Mouse (Mus musculus) testis, postnatal 10 days (tissue): ENCODE data around the gene Soga3.
A peak's percentile ranks its signal among the peaks of the same experiment; 100 is the strongest.

Experiments used
- DNase-seq: peaks from one replicate; pipeline ENCODE4 v3.0.0; 2021; ENCODE audit warnings: low spot score

Gene Soga3

DNA sequence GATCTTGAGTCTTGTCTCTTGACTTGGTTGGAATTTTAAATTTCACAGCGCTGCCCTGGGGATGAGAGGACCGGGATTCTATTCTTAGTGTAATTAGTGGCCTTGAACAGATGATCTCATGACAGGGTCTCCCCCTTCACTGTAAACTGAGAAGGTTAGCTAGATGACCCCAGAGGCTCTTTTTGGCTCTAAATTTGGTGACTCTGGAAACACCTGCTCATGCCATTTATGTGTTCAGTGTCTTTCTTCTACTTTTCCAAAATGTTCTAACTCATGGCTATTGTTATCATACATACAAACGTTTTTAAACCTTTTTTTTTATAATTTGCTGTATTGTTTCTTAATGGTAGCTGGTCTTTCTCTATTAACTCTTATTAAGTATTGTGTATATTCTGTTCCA, 65.1 kb downstream of the Soga3 start:
- DNase-seq, result no peak

DNA sequence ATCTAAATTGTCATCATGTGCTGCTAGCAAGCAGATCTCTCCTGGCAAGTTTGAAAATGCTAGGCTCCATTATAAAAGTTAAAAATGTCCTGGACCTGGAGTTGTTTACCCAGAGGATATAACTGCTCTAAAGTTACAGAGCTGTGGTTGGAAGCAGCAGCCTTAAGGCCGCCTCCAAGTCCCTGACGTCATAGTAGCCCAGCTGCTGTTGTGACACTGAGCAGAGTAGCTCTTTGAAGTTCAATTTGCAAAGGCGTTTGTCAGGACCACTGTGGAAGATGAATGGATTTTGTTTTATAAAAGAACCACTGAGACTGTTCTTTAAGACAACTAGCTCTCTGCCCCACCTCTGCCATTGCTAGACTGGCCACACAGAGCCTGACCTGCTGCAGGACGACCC, 67.8 kb downstream of the Soga3 start, which contains the start of gene 9330159F19Rik:
Gene 9330159F19Rik (plus strand): TSS at position 154 of the 400 bp plus-strand sequence.
- DNase-seq, result peak; percentile 42

GRCm38 (mm10) chr10:29213534-29214100, 70.0 kb downstream of the Soga3 start:
- DNase-seq, result peak; percentile 43

GRCm38 (mm10) chr10:29216957-29217356, 73.3 kb downstream of the Soga3 start:
- no peak for DNase-seq

DNA sequence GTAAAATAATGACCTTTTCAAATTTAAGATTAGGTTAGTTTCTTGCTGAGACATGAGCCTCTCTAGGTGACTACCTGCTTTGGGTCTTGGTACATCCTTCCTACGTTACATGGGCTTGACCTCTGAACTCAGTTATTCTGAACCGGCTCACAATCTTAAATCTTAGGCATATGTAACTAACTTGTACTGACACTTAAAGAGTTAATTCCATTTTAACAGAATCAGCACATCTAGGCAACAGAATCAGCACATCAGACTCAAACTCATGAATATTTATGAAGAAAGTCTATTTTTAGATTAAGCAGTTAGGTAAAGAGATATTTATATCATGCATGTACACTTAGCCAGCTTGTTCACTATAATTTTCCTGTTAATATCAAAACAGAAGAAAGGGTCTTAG, 73.8 kb downstream of the Soga3 start:
- DNase-seq, result no peak

DNA sequence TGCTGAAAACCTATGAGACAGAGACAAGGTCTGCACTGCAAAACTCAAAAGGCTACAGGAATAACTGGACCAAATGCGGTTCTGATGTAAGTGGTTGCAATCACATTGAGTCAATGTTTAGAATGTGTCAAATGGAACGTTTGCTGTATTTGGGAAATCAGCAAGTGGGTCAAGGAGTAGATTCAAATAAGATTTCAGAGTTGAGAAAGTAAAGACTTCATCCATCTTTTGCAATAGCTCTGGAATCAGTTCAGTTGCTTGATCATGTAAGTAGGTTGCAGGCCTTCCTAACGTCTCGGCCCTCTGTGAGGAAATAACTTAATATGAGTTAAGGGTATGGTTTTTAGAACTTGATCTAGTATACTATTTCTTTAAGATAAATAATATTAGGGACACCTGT, 81.7 kb downstream of the Soga3 start:
- DNase-seq, result no peak

- DNase-seq, result no peak
Observed at GRCm38 (mm10) chr10:29231208-29231607, 87.6 kb downstream of the Soga3 start.
